Mouse (Mus musculus) midbrain, embryonic 15.5 days (tissue): ENCODE data around the gene Ptprcap. TPM values are rescaled to one million over a fixed set of nuclear protein-coding genes. Genes with fewer than 3 reads are reported as not detected.
"Not testable (repeated sequence)": the region's sequence is repeated elsewhere in the genome, so short reads cannot be mapped to it uniquely, and the experiment has no call there.

ENCODE experiments used
- ATAC-seq: fragments of 200-750 bp; cut with Nextera tagmentation; replicated peaks from 2 replicates; pipeline ENCODE4 v1.8.0; 2017; ENCODE audit warnings: moderate TSS enrichment
- H3K27ac ChIP-seq: fragments of 300-500 bp; sonication (generic); 2 replicates; pipeline ENCODE4 v1.5.1; 2015; ENCODE audit warnings: mild to moderate bottlenecking, inconsistent platforms
- H3K27me3 ChIP-seq: fragments of 300-500 bp; sonication (generic); replicated peaks from 2 replicates; pipeline ENCODE4 v1.6.1; 2015; ENCODE audit warnings: inconsistent platforms
- H3K36me3 ChIP-seq: fragments of 300-500 bp; sonication (generic); replicated peaks from 2 replicates; pipeline ENCODE4 v1.6.1; 2015; ENCODE audit warnings: inconsistent platforms
- H3K4me1 ChIP-seq: fragments of 300-500 bp; sonication (generic); 2 replicates; pipeline ENCODE4 v1.6.1; 2015; ENCODE audit warnings: inconsistent platforms
- H3K4me2 ChIP-seq: fragments of 300-500 bp; sonication (generic); 2 replicates; pipeline ENCODE4 v1.6.1; 2015; ENCODE audit warnings: inconsistent platforms, mild to moderate bottlenecking, moderate library complexity
- H3K4me3 ChIP-seq: fragments of 300-500 bp; sonication (generic); 2 replicates; pipeline ENCODE4 v1.5.1; 2015; ENCODE audit warnings: mild to moderate bottlenecking, inconsistent platforms
- H3K9ac ChIP-seq: fragments of 300-500 bp; sonication (generic); 2 replicates; pipeline ENCODE4 v1.6.1; 2015; ENCODE audit warnings: mild to moderate bottlenecking, inconsistent platforms
- H3K9me3 ChIP-seq: fragments of 300-500 bp; sonication (generic); 2 replicates; pipeline ENCODE4 v1.6.1; 2016; ENCODE audit warnings: inconsistent platforms
- WGBS: fragments of 180-500 bp; shearing (Covaris S2); methylation state at CpG from one replicate; pipeline ENCODE4 v1.1.7; 2015; ENCODE audit warnings: mixed read lengths; 5-methylcytosine and 5-hydroxymethylcytosine counted together
- polyA plus RNA-seq: library from polyadenylated mRNA; unstranded; fragments of >200 nt; fragmentation: Nextera tagmentation; extraction: Ambion mirVana; gene quantifications from 2 replicates; pipeline ENCODE4 v1.2.1, GENCODE M21; 2015

The Ptprcap gene
- polyA plus RNA-seq, 1 experiment from 2014 or later: 0.96 TPM

GRCm38 (mm10) chr19:4129462-4129861 is 23.9 kb upstream of the Ptprcap start:
- H3K36me3 ChIP-seq: peaks cover 17% of the 10 kb centered on the region; the same call in 1 of the 2 replicates
- H3K9ac ChIP-seq: no peak overlapping the region
- peaks cover 24% of the 10 kb centered on the region for H3K4me1 ChIP-seq
- H3K27ac ChIP-seq: no peak overlapping the region
- ATAC-seq: no peak
- WGBS: 94% methylated on average over 7 of the region's 7 CpGs
- no peak overlapping the region for H3K4me3 ChIP-seq
- no peaks in the 10 kb centered on the region for H3K27me3 ChIP-seq
- H3K4me2 ChIP-seq: no peak overlapping the region
- no peaks in the 10 kb centered on the region for H3K9me3 ChIP-seq

GRCm38 (mm10) chr19:4130106-4130505 is 23.3 kb upstream of the Ptprcap start:
- no peak for ATAC-seq
- peaks cover 20% of the 10 kb centered on the region for H3K4me1 ChIP-seq
- 96% methylated on average over 4 of the region's 4 CpGs for WGBS
- no peaks in the 10 kb centered on the region for H3K9me3 ChIP-seq
- no peak overlapping the region for H3K4me2 ChIP-seq
- no peak overlapping the region for H3K9ac ChIP-seq
- H3K27ac ChIP-seq: no peak overlapping the region
- H3K27me3 ChIP-seq: no peaks in the 10 kb centered on the region
- H3K36me3 ChIP-seq: peaks cover 17% of the 10 kb centered on the region; the same call in 1 of the 2 replicates
- H3K4me3 ChIP-seq: no peak overlapping the region

- no peaks in the 10 kb centered on the region for H3K27me3 ChIP-seq
- no peak for ATAC-seq
- 87% methylated on average over 5 of the region's 5 CpGs for WGBS
- H3K36me3 ChIP-seq: peaks cover 17% of the 10 kb centered on the region; the same call in 1 of the 2 replicates
- H3K9me3 ChIP-seq: no peaks in the 10 kb centered on the region
- no peak overlapping the region for H3K4me3 ChIP-seq
- no peak overlapping the region for H3K9ac ChIP-seq
- no peak overlapping the region for H3K27ac ChIP-seq
- H3K4me1 ChIP-seq: peaks cover 19% of the 10 kb centered on the region
- H3K4me2 ChIP-seq: no peak overlapping the region
Observed at GRCm38 (mm10) chr19:4131075-4131474, 22.3 kb upstream of the Ptprcap start.

- H3K4me1 ChIP-seq: peaks cover 13% of the 10 kb centered on the region
- H3K9ac ChIP-seq: no peak overlapping the region
- 86% methylated on average over 2 of the region's 2 CpGs for WGBS
- H3K36me3 ChIP-seq: peaks cover 17% of the 10 kb centered on the region; the same call in 1 of the 2 replicates
- ATAC-seq: no peak
- H3K27ac ChIP-seq: no peak overlapping the region
- no peak overlapping the region for H3K4me3 ChIP-seq
- H3K9me3 ChIP-seq: no peaks in the 10 kb centered on the region
- H3K27me3 ChIP-seq: no peaks in the 10 kb centered on the region
- H3K4me2 ChIP-seq: no peak overlapping the region
Observed at GRCm38 (mm10) chr19:4131768-4132167, 21.6 kb upstream of the Ptprcap start.

DNA sequence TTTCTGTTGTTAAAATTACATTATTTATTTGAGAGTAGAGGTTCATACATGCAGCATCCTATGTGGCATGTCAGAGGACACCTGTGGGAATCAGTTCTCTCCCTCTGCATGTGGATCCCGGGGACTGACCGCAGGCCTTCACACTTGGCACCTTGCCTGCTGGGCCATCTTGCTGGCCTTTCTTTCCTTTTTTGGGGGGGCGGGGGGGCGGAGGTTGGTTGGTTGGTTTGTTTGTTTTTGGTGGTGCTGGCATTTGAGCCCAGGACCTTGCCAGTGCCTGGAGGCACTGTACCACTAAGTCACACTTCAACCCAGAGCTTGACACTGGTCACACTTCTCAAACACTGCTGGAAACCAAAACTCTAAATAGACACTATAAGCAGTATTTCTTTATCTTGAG is 19.1 kb upstream of the Ptprcap start:
- no peaks in the 10 kb centered on the region for H3K9me3 ChIP-seq
- H3K27me3 ChIP-seq: no peaks in the 10 kb centered on the region
- 86% methylated on average over 4 of the region's 4 CpGs for WGBS
- no peak for ATAC-seq
- H3K9ac ChIP-seq: no peak overlapping the region
- no peak overlapping the region for H3K27ac ChIP-seq
- H3K4me2 ChIP-seq: no peak overlapping the region
- no peak overlapping the region for H3K4me3 ChIP-seq
- peaks cover 17% of the 10 kb centered on the region; the same call in 1 of the 2 replicates for H3K36me3 ChIP-seq
- 0 out of 2 replicates have a peak, but pooled peaks cover under 1% of the 10 kb centered on the region for H3K4me1 ChIP-seq

DNA sequence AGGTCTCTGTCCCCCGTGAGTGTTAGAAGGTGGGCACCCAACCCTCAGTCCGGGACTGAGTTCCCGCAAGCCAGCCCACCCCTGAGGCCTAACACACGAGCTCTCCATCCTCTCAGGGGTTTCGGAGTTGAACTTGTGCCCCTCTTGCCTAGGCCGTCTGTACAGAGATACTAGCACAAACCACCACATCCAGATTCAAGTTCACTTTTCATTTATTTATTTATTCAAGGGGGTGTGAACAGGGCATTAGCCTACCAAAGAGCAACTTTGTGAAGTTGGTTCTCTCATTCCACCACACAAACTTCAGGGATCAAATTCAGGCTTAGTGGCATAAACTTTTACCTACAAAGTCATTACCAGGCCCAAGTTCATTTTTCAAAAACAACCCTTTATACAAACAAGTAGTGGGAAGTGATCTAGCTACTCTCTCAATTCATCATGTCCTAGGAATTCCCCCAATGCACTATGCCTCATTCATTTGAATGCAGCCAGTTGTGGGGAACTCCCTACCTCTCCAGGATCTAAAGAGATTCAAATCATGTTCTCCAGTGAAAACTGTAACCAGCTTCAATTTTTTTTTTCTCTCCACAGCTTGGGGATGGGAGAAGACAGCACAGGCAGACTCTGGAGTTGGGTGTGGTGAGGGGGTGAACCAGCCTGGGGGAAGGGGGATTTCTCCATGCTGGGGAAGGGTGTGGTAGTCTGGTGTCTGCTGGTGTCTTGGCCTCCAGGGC is 18.0 kb upstream of the Ptprcap start:
- H3K27ac ChIP-seq, H3K27me3 ChIP-seq, H3K4me3 ChIP-seq, H3K9ac ChIP-seq, H3K9me3 ChIP-seq, H3K4me2 ChIP-seq, H3K4me1 ChIP-seq, ATAC-seq: not testable (repeated sequence)
- peaks cover 17% of the 10 kb centered on the region; the same call in 1 of the 2 replicates for H3K36me3 ChIP-seq
- 81% methylated on average over 6 of the region's 6 CpGs for WGBS

DNA sequence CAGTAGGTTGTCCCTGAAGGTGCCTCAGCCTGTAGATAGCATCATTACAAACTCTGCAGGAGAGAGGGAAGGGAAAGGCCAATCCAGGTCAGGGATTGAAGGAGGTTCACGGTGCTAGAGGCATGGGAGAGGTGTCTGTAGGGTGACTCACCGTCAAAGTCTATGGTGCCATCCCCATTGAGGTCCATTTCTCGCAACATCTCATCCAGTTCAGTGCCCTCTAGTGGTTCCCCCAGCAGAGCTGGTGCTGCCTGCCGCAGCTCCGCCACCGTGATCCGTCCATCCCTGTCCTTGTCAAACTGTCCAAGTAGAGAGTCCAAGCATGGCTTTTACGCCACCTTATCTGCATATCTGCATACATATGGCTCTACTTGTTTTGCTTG is 17.4 kb upstream of the Ptprcap start:
- H3K9ac ChIP-seq, H3K4me3 ChIP-seq, H3K27ac ChIP-seq, H3K27me3 ChIP-seq, H3K4me2 ChIP-seq, ATAC-seq, H3K9me3 ChIP-seq, H3K4me1 ChIP-seq: not testable (repeated sequence)
- 22% methylated on average over 8 of the region's 8 CpGs for WGBS
- H3K36me3 ChIP-seq: peaks cover 17% of the 10 kb centered on the region; the same call in 1 of the 2 replicates

GRCm38 (mm10) chr19:4136463-4136862 is 16.9 kb upstream of the Ptprcap start:
- Histone ChIP-seq H3K36me3 (peaks cover 15% of the 10 kb centered on the region; the same call in 1 of the 2 replicates), H3K9ac (no peak overlapping the region), H3K4me3 (no peak overlapping the region), H3K9me3 (no peaks in the 10 kb centered on the region), H3K4me2 (no peak overlapping the region), H3K27ac (no peak overlapping the region), H3K27me3 (no peaks in the 10 kb centered on the region), H3K4me1 (0 out of 2 replicates have a peak, but pooled peaks cover 2% of the 10 kb centered on the region)
- ATAC-seq: no peak
- WGBS: 81% methylated on average over 5 of the region's 5 CpGs

- no peak overlapping the region for H3K27ac ChIP-seq
- WGBS: 85% methylated on average over 5 of the region's 5 CpGs
- H3K4me2 ChIP-seq: no peak overlapping the region
- H3K36me3 ChIP-seq: peaks cover under 1% of the 10 kb centered on the region; the same call in 1 of the 2 replicates
- ATAC-seq: no peak
- H3K9me3 ChIP-seq: no peaks in the 10 kb centered on the region
- no peak overlapping the region for H3K9ac ChIP-seq
- H3K4me3 ChIP-seq: no peak overlapping the region
- H3K4me1 ChIP-seq: 0 out of 2 replicates have a peak, but pooled peaks cover 2% of the 10 kb centered on the region
- H3K27me3 ChIP-seq: no peaks in the 10 kb centered on the region
Observed at GRCm38 (mm10) chr19:4137913-4138312, 15.5 kb upstream of the Ptprcap start.

DNA sequence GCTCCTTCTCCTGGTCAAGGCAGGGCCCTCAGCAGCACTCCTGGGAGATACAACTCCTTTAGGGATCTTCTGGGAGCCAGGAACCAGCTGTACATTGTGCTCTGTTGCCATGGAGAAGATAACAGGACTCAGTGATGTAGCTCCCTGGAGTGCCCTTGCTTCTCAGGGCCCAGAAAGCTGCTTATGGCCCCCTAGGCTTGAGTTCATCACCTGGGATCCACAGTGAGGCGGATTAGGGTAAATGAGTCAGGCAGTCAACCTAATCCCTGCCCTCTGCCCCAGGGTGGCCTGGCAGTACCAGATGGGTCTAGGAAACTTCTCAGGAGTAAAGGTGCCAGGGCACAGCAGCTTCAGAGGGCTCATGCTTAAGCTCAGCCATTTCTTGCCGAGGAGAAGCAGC is 14.0 kb upstream of the Ptprcap start, which contains the start of gene Gpr152:
TSS of gene Gpr152 (plus strand) at position 342 of the 400 bp plus-strand sequence.
- Histone ChIP-seq H3K9me3 (no peaks in the 10 kb centered on the region), H3K4me1 (0 out of 2 replicates have a peak, but pooled peaks cover 2% of the 10 kb centered on the region), H3K4me3 (no peak within 1 kb of the TSS), H3K9ac (no peak within 1 kb of the TSS), H3K27me3 (no peaks in the 10 kb centered on the region), H3K27ac (no peak within 1 kb of the TSS), H3K36me3 (no peaks in the 10 kb centered on the region), H3K4me2 (no peak within 1 kb of the TSS)
- no peak for ATAC-seq
- WGBS: 45% methylated on average over 2 of the region's 2 CpGs

GRCm38 (mm10) chr19:4140147-4140546 is 13.3 kb upstream of the Ptprcap start:
- Histone ChIP-seq H3K4me3 (no peak overlapping the region), H3K4me2 (no peak overlapping the region), H3K27ac (no peak overlapping the region), H3K9me3 (no peaks in the 10 kb centered on the region), H3K4me1 (0 out of 2 replicates have a peak, but pooled peaks cover 2% of the 10 kb centered on the region), H3K27me3 (no peaks in the 10 kb centered on the region), H3K9ac (no peak overlapping the region), H3K36me3 (no peaks in the 10 kb centered on the region)
- 74% methylated on average over 6 of the region's 6 CpGs for WGBS
- ATAC-seq: no peak

- ATAC-seq: no peak
- no peak overlapping the region for H3K27ac ChIP-seq
- WGBS: 92% methylated on average over 18 of the region's 18 CpGs
- H3K27me3 ChIP-seq: no peaks in the 10 kb centered on the region
- H3K9ac ChIP-seq: no peak overlapping the region
- no peak overlapping the region for H3K4me3 ChIP-seq
- no peaks in the 10 kb centered on the region for H3K36me3 ChIP-seq
- no peak overlapping the region for H3K4me2 ChIP-seq
- no peaks in the 10 kb centered on the region for H3K9me3 ChIP-seq
- peaks cover 4% of the 10 kb centered on the region for H3K4me1 ChIP-seq
Observed at GRCm38 (mm10) chr19:4142416-4143173, 10.8 kb upstream of the Ptprcap start.
